Mouse (Mus musculus) neural tube, embryonic 11.5 days (tissue): Measurements from ENCODE around the gene Foxp1. TPM values are rescaled to one million over a fixed set of nuclear protein-coding genes. Genes with fewer than 3 reads are reported as not detected.

Source experiments
- ATAC-seq: fragments of 200-750 bp; cut with Nextera tagmentation; 2 replicates; pipeline ENCODE4 v1.8.0; 2017; ENCODE audit warnings: moderate number of reproducible peaks, mild to moderate bottlenecking, moderate TSS enrichment, moderate library complexity; ENCODE audit not compliant: insufficient read depth, low FRiP score, low TSS enrichment
- DNase-seq: peaks from one replicate; pipeline ENCODE4 v3.0.0-alpha.2; 2015; ENCODE audit warnings: low spot score
- H3K27ac ChIP-seq: fragments of 300-500 bp; sonication (generic); 2 replicates; pipeline ENCODE4 v1.5.1; 2014; ENCODE audit warnings: low read depth, mild to moderate bottlenecking, low read length
- H3K27me3 ChIP-seq: fragments of 300-500 bp; sonication (generic); 2 replicates; pipeline ENCODE4 v1.6.1; 2014; ENCODE audit warnings: mild to moderate bottlenecking, low read length, mixed read lengths; ENCODE audit not compliant: control insufficient read depth, insufficient read depth
- H3K36me3 ChIP-seq: fragments of 300-500 bp; sonication (generic); 2 replicates; pipeline ENCODE4 v1.6.1; 2014; ENCODE audit warnings: mild to moderate bottlenecking, low read length, moderate library complexity, mixed read lengths; ENCODE audit not compliant: control insufficient read depth, insufficient read depth
- H3K4me1 ChIP-seq: fragments of 300-500 bp; sonication (generic); 2 replicates; pipeline ENCODE4 v1.6.1; 2014; ENCODE audit warnings: low read length, mixed read lengths; ENCODE audit not compliant: control insufficient read depth, insufficient read depth
- H3K4me2 ChIP-seq: fragments of 300-500 bp; sonication (generic); 2 replicates; pipeline ENCODE4 v1.6.1; 2014; ENCODE audit warnings: low read depth, mild to moderate bottlenecking, moderate library complexity
- H3K4me3 ChIP-seq: fragments of 300-500 bp; sonication (generic); 2 replicates; pipeline ENCODE4 v1.5.1; 2014; ENCODE audit warnings: low read depth, low read length
- H3K9ac ChIP-seq: fragments of 300-500 bp; sonication (generic); 2 replicates; pipeline ENCODE4 v1.6.1; 2014; ENCODE audit warnings: mild to moderate bottlenecking, low read length
- H3K9me3 ChIP-seq: fragments of 300-500 bp; sonication (generic); 2 replicates; pipeline ENCODE4 v1.6.1; 2016; ENCODE audit warnings: low read length; ENCODE audit not compliant: control insufficient read depth
- WGBS: fragments of 180-500 bp; shearing (Covaris S2); extraction: QIAGEN DNeasy Blood & Tissue Kit; methylation state at CpG from one replicate; pipeline ENCODE4 v1.1.7; 2014; 5-methylcytosine and 5-hydroxymethylcytosine counted together
- polyA plus RNA-seq: library from polyadenylated mRNA; unstranded; fragments of >200 nt; fragmentation: Nextera tagmentation; extraction: Ambion mirVana; gene quantifications from 2 replicates; pipeline ENCODE4 v1.2.1, GENCODE M21; 2014

Foxp1 gene
- polyA plus RNA-seq, 1 experiment from 2014 or later: 116 TPM

DNA sequence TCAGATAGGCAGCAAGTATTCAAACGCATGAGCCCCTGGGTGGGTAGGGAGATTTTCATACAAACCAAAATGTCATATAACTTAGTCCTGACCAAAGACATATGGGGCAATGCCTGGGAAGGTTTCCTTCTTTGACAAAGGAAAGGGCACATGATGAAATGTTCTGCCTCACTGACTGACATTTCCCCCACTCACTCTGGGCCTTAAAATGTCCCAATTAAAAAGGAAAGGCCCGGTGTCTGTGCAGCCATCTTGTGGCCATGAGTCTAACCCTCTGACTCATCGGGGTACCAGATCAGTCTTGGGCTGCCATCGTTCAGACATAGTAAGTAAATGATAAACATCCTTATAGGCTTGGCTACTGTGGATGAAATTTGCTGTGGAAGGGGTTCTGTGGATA, 310.1 kb downstream of the Foxp1 start:
- H3K27me3 ChIP-seq: no peaks in the 10 kb centered on the region
- WGBS: 92% methylated on average over 4 of the region's 4 CpGs

DNA sequence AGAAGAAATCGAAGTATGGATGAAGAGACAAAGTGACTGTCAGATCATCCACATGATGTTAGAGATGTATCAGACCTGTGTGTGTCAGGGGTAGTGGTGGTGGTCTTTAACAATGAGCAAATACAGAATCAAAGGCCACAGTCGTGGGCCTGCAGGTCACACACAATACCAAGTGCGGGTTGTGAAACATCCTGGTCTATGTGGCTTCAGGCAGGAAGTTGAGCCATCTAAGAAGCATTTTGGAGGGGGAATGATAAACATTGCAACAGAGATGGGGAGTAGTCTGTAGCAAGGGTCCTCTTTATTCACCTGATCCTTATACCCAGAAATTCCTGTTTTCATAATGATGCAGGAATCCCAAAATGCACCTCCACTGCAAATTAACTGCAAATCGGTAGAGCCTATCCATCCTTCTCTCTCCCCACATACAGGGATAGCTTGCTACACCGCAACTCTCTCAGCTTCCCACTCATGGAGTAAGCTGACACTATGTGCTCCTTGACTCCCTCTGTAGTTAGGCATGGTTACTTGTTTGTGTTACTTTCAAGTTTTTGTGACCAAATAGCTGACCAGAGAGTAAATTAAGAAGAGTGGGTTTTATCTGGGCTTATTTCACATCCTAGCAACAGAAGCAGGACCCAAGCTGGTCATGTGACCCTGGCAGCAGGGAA, 310.7 kb downstream of the Foxp1 start:
- ATAC-seq (no peak), DNase-seq (no peak)
- Histone ChIP-seq H3K4me3 (no peak overlapping the region), H3K4me1 (peaks cover 10% of the 10 kb centered on the region), H3K36me3 (no peaks in the 10 kb centered on the region), H3K9me3 (no peaks in the 10 kb centered on the region), H3K9ac (no peak overlapping the region), H3K27me3 (no peaks in the 10 kb centered on the region), H3K27ac (no peak overlapping the region), H3K4me2 (no peak overlapping the region)
- WGBS: 81% methylated on average over 5 of the region's 5 CpGs

More for the DNA sequence above, 310.1 kb downstream of the Foxp1 start:
- Histone ChIP-seq H3K9me3 (no peaks in the 10 kb centered on the region), H3K9ac (no peak overlapping the region), H3K36me3 (no peaks in the 10 kb centered on the region), H3K4me2 (no peak overlapping the region), H3K4me3 (no peak overlapping the region), H3K4me1 (peaks cover 5% of the 10 kb centered on the region), H3K27ac (no peak overlapping the region)
- DNase-seq (no peak), ATAC-seq (no peak)

DNA sequence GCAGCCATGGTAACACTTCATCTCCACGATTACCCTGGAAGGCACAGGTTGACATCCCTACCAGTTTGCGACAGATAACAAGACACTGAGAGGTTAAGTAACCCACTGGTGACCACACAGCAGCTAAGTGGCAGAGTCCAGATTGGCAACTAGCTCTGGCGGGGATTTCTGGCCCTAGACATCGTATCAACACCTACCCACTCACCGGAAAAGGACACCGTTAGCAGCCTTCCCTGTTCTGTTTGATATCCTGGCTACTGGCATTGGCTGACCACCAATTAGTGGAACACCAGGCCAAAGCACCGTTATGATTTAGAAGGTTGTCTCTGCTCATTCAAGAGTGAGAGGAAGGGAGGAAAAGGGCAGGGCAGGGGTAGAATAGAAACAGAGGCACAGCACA, 312.4 kb downstream of the Foxp1 start:
- WGBS: 82% methylated on average over 7 of the region's 7 CpGs
- no peak overlapping the region for H3K4me3 ChIP-seq
- H3K4me1 ChIP-seq: peaks cover 25% of the 10 kb centered on the region
- DNase-seq (no peak), ATAC-seq (no peak)
- H3K9me3 ChIP-seq: no peaks in the 10 kb centered on the region
- H3K27ac ChIP-seq: no peak overlapping the region
- H3K27me3 ChIP-seq: no peaks in the 10 kb centered on the region
- H3K36me3 ChIP-seq: no peaks in the 10 kb centered on the region
- H3K4me2 ChIP-seq: no peak overlapping the region
- no peak overlapping the region for H3K9ac ChIP-seq

DNA sequence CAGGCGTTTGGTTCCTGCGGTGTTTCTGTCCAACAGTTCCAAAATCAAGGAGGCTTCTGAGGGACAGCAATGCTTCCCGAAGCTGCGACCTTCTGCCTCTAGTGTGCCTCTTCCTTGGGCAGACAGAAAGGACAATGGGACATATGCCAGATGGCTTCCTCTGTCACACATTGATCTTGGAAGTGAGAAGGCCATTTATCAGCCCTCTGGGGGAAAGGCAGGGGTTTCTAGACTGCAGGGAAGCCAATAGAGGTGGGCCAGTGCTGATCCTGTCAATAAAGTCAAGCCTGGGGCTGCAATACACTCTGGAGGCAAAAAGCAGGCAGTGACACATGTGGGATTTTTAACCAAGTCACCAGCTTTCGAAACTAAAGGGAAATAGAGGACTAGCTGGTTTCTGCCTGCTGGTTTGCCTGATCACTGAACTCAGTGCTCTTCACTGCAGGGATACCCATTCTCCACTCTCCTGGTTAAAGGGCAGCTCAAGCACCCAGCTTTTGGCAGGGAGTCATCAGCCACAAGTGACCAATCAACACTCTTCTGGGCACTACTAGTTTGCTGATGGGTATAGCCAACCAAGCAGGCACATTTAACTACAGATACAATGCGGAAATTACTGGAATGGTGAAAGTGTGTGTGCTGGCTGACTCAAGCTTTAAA, 315.2 kb downstream of the Foxp1 start:
- Histone ChIP-seq H3K9ac (no peak overlapping the region), H3K27me3 (no peaks in the 10 kb centered on the region), H3K9me3 (no peaks in the 10 kb centered on the region), H3K4me1 (peaks cover 48% of the 10 kb centered on the region), H3K27ac (peak overlapping the region; percentile 72), H3K4me2 (no peak overlapping the region; the same call in 1 of the 2 replicates), H3K4me3 (no peak overlapping the region), H3K36me3 (no peaks in the 10 kb centered on the region)
- 0 out of 2 replicates have a peak, but pooled peaks have one; percentile 29 for ATAC-seq
- DNase-seq: peak; percentile 53
- 36% methylated on average over 6 of the region's 6 CpGs for WGBS

DNA sequence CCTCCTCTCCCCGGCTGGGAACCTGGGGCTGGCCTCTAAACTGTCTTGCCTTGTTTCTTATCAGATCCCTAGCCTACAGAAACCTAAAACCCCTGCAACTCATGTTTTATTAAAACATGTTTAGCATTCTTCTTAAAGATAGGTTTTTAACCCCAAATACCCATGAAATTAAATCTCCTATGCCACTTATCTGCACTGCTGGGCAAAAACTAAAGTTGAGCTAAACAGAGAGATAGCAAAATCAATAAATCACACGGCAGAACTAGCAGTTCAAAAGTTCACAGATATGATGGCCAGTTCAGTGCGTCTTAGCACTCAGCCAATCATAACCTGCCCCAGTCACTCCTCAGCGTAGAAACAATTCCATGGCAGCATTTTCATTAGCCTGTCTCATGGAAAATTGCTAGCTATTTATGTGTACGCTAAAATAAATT, 316.1 kb downstream of the Foxp1 start:
- Histone ChIP-seq H3K9ac (no peak overlapping the region), H3K4me2 (no peak overlapping the region), H3K27me3 (no peaks in the 10 kb centered on the region), H3K4me3 (no peak overlapping the region), H3K36me3 (no peaks in the 10 kb centered on the region), H3K9me3 (no peaks in the 10 kb centered on the region), H3K4me1 (peaks cover 55% of the 10 kb centered on the region), H3K27ac (peak overlapping the region; percentile 49; the same call in 1 of the 2 replicates)
- ATAC-seq (no peak), DNase-seq (no peak)
- 22% methylated on average over 5 of the region's 5 CpGs for WGBS

DNA sequence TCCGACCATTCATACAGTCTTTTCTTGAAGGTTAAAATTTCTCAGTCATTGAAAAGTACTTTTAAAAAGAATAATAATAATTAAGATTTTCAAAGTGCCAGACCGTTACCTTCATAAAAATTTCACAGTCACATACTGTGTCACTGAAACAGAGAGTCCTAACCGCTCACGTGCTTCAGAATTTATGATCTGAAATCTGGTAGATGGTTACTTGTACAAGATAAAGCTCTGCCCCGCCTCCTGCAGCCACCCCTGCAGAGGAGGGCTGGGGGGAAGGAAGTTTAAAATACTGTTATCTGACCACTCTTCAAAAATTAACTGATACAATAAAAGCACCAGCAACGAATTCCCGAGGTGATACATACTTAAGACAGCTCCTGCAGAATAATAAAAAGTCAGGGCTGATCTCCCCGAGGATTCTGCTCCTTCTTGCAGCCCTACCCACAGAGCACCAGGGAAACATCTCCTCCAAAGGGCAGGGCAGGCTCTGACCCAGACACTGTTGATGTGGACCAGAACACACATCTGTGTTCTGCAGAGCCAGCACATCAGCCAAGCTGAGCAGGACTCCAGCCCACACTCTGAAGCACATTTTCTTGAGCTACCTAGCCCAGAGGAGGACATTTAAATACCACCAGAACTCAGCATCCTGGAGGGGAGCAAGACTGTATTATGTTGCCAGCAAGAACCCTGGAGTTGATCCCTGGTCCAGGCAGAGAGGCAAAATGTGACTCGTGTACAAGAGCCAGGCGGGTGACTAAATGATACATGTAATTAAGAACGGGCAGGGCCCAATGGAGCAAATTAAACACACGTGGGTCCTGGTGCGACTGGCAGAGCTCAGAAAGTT, 316.7 kb downstream of the Foxp1 start:
- peaks cover 61% of the 10 kb centered on the region for H3K4me1 ChIP-seq
- WGBS: 19% methylated on average over 13 of the region's 13 CpGs
- H3K9ac ChIP-seq: no peak overlapping the region
- peak overlapping the region; percentile 4; the same call in 1 of the 2 replicates for H3K4me2 ChIP-seq
- H3K27ac ChIP-seq: peak overlapping the region; percentile 49; the same call in 1 of the 2 replicates
- no peaks in the 10 kb centered on the region for H3K36me3 ChIP-seq
- no peak for ATAC-seq
- no peak overlapping the region for H3K4me3 ChIP-seq
- H3K9me3 ChIP-seq: no peaks in the 10 kb centered on the region
- no peak for DNase-seq
- H3K27me3 ChIP-seq: no peaks in the 10 kb centered on the region

DNA sequence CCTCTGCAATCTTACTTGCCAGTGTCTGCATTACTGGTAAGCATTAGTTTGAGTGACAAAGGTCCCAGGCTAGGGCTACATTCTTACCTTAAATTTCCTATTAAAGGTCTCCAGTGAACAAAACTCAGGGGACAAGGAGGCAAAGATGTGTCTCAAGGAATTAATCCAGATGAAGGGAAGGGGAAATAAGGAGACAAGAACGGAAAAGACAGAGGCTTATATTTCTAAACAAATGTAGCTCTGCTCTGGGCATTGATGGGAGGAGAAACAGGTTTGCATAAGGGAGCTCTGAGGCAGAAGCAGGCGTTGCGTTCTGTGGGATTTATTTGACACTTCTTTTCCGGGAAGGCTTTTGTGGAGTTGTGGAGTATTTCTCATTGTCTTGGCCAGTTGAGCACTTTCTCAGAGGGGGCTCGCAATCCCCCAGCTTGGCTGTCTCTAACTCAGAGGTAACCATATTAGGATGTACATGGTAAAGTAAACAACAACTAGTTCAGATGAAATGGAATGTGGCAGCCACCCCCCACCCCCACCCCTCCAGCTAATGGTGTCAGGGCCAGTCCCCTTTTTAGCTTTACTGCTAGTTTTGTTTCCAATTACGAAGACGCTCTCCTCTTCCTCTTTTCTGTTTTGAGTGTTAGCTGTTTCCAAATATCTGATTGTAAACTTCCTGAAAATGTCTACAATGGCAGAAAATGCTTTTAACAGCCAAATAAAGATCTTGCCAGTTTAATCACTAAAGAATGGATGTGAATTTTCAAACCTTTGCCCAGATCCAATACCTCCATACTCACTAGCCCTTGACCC, 317.5 kb downstream of the Foxp1 start:
- WGBS: 5% methylated on average over 7 of the region's 7 CpGs
- no peak for DNase-seq
- no peaks in the 10 kb centered on the region for H3K36me3 ChIP-seq
- H3K9me3 ChIP-seq: no peaks in the 10 kb centered on the region
- no peak for ATAC-seq
- H3K27ac ChIP-seq: peak overlapping the region; percentile 34; the same call in 1 of the 2 replicates
- H3K9ac ChIP-seq: no peak overlapping the region
- peak overlapping the region; percentile 33 for H3K4me2 ChIP-seq
- no peaks in the 10 kb centered on the region for H3K27me3 ChIP-seq
- H3K4me1 ChIP-seq: peaks cover 68% of the 10 kb centered on the region
- H3K4me3 ChIP-seq: no peak overlapping the region
